Mouse (Mus musculus) kidney, postnatal 36 days (tissue): ENCODE measurements around the gene Gm11733.
"Not testable (repeated sequence)": the region's sequence is repeated elsewhere in the genome, so short reads cannot be mapped to it uniquely, and the experiment has no call there.

Experiments
- DNase-seq, 2 experiments: peaks; one replicate each; pipeline ENCODE4 v3.0.0; 2021 to 2022; ENCODE audit warnings: mixed read lengths in 2 of 2

The Gm11733 gene

DNA sequence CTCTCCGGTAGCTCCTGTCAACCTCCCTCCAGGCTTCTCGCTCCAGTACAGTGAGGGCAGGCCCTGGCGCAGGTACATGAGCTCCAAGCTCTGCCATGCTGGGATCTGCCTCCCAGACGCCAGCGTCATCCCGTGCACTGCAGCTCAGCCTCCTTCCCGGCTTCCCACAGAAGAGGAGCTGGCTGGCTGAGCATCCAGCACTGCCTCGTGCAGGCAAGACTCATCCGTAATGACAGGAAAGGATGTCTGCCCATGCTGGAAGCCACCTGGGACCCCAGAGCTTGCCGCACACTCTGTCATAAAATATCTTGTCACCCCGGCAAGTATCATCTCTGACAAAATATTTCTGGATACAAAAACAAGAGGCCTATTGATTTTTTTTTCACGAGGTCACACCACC lies at the start of gene Gm11733:
TSS of gene Gm11733 (plus strand) at position 171 of the 400 bp plus-strand sequence.
- peak in 1 of 2 experiments; percentile 11 for DNase-seq

DNA sequence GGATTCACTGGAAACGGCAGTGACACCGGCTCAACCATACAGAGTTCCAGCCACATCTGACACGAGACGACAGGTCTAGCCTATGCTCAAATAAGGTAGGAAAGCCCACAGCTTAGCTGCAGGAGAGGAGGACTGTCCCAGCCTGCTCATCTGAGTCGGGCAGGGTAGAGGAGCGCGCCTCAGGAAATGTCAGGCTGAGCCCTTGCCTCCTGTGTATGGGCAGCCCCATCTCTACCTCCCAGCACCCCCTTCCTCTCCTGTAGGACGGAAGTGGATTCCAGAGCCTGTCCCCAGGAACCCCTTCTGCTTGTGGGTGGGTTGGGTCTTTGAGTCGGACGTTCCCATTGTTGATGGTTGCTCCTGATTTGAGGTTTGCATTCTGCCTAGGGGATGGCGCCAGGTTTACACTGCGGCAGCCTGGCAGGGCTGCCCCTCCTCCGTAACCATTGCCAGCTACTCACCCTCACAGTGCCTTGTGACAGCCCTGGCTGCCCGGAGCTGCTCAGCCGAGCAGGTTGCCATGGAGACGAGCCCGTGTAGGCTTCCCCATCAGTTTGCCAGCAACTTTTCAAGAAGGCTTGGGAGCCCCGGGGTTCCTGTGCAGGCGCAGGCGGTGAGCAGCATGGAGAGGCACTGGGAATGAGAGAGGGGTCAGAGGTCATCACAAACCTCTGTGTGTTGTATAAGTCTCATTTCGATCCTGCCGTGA lies 47.6 kb upstream of the Gm11733 start:
- peak; percentile 77 to 79 for DNase-seq

DNA sequence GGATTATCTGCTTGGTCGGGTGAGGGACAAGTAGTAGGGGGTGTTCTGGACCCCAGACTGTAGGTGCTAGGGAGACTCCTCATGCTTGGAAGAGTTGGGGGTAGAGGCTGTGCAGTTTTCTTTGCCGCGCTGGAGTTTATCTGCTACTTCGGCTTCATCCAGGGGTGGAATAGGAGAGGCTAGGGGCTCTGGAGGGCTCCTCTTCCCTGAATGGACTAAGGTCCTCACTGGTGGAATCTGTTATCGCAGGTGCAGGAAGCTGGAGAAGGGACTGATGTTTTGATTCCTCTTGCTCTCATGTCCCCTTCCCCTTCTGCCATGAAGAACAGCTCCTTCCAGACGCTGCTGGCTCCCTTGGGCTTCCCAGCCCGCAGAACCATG lies 47.1 kb upstream of the Gm11733 start:
- DNase-seq: no peak

DNA sequence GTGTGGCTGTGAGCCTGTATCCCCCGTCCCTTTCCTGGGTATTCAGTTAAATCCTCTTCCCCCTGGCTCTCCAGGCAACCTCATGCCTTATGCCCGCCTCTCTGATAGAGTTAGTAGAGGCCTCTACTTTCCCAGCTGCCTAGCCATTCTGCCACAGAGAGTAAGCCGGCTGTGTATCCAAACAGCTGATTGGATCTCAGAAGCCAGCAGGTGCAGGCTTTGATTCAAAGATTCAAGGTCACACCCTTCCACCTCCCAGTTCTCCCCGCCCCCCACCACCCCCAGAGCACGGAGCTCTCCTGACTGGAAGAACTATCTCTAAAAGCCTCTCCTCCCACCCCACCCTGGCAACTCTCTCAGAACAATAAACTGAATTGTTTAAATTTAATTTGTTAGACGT lies 45.8 kb upstream of the Gm11733 start:
- DNase-seq: no peak

DNA sequence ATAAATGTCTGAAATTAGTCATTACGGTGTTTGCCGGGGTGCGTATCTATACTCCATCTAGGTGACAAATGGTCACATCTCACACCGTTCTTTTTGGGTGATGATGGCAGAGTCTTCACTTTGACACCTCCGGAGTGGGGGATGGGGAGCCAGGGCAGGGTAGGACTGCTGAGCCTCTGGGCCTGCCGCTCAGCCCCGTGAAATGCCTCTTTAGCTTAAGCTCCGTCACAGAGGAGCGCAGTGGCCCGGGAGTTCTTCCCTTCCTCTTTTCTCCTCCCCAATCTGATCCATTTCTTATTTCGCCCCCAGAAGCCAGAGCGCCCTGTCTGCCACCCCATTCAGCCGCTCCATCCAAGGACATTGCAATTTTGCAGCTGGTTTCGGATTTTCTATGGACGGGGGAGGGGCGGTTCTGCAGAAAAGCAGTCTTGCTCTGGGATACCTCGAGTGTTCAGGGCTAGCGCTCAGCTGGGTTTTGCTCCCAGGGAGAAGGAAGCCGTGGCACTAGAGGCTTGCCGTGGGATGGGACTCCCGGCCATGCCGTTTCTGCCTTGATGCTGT lies 43.2 kb upstream of the Gm11733 start:
- DNase-seq: no peak

DNA sequence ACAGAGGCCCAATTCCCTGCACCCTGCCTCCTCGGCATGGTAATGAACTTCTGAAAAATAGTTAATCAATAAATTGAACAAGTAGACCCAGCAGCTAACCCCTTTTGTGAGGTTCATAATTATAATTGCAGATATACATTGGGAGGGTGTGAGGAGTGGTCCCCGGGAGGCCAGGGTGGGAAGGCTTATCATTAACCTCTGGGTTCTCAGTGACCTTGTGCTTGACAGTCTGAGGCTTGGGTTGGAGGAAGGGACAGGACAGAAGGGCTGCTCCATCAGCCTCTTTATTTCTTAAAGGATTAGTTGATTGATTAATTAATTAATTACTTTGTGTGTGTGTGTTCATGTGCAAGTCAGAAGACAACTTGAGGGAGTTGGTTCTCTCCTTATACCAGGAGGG lies 40.1 kb upstream of the Gm11733 start:
- DNase-seq: no peak

DNA sequence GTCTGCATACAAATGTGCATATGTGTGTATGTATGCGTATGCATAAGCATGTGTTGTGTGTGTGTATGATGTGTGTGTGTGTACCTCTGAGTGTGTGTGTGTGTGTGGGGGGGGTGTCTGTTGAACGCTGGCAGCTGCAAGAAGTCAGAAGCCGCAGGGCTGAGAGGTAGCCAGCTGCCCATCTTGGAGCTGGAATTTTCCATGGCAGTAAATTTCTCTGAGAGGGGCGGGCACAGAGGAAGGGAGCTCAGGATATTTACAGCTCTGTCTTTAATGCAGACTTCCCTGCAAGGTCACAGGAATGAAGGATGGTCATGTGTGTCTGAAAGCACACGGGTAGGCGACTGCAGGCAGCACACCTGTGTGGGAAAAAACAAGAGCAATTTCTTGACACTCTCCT lies 38.5 kb upstream of the Gm11733 start:
- peak; percentile 29 to 38 for DNase-seq

DNA sequence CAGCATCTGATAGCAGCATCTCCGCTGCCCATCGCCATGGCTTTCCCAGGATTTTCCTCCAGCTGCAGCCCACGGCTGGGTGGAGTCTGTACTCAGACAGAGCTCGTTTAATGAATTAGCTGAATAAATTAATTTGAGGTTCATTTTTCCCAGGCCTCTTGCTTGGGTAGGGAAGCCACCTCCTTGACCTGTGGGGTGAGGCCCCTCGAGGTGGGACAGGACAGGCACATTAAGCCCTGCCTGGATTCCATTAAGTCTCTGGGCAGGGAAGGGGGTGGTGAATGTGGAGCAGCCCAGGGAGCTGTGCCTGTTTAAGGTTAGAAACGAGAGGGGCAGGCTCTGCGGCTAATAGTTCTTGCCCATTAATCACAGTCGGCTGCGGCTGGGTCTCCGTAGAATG lies 30.1 kb upstream of the Gm11733 start:
- DNase-seq: no peak

DNA sequence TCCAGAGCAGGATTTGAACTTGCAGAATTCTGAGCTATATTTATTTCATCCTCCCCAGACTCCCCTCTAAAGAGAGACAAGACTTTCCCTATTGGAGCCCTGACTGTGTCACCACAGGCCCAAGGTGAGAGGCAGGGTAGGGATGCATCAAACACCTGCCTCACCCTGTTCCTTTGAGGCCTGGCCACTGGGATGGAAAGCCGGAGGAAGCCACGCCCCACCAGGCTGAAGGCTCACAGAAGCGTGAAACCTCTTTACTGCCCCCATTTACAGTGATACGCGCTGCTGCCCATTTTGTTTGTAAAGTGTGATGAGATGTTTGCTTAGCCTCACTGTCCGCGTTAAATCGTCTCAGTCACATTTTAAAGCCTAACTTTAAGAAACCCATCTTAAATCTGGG lies 25.0 kb upstream of the Gm11733 start:
- peak in 1 of 2 experiments; percentile 24 for DNase-seq

DNA sequence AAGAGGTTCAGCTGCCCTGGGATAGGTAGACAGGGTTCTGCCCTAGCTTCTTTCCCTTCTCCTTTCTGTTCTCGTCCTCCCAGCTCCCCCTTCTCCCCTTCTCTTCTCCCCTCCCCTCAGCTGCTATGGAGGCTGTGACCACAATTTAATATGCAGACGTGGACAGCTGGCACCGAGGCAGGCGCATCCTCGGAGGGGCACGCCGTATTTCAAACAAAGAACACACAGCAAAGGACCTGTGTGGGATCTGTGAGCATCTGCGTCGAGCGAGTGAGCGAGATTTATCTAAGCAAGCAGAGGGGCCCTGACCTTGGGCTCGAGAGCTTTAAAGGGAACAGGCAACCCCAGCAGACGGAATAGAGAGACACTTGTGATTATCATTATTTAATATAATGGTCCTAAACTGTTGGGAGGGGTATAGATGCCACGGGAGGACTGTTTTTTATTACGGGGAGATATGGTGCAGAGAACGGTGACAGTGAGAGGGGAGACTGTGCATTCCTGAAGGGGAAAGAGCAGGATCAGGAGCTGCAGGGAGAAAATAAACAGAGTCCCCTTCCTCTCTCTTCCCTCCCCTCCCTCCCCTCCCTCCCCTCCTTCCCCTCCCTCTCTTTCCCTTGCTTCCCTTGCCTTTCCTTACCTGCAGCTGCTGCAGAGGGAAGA lies 21.8 kb upstream of the Gm11733 start:
- DNase-seq: no peak

DNA sequence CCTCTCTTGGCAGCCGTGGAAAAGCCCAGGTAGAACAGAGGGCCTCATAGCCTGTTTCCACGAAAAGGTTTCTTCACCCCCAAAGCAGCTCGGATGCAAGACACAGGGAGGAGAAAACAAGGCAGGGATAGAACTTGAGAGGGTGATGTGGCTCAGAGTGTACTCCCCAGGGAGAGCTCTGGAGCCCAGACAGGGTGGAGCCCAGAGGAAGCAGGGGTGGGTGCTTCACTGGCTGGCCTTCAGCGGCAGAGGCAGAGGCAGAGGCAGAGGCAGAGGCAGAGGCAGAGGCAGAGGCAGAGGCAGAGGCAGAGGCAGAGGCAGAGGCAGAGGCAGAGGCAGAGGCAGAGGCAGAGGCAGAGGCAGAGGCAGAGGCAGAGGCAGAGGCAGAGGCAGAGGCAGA lies 20.8 kb upstream of the Gm11733 start:
- not testable (repeated sequence) for DNase-seq

DNA sequence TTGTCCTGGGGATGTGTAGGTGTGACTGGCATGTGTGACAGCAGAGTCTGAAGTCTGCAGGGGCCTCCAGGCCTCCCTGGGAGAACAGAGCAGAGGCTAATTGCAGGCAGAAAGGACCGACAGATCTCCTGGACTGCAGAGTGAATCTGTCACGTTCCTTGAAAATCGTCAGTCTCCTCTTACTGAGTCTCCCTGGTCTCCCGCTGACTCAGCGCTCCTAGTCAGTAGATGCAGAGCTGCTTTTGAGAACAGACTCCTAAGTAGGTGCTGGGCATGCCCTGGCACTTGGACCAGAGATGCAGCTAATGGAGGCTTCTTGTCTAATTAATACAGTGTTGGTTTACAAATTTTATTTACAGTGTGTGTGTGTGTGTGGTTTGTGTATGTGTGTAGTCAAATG lies 17.9 kb upstream of the Gm11733 start:
- DNase-seq: no peak

DNA sequence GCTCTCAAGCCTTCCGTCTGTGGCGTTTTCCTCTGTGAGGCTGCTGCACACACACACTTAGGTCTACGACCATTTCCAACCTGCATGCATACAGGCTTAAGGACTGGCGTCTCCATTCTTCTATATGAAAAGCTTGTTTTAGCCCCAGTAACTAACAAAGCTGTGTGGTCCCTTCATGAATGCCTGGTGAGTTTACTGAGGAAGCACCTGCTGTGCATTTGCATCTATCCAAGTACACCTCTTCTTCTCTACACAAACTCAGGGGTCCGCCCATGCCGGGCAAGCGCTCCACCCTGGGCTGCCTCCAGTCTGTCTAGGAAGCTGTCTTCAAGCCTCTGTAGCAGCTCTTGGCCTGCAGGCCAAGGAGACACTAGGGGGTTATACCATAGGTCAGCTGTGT lies 17.3 kb upstream of the Gm11733 start:
- no peak for DNase-seq

DNA sequence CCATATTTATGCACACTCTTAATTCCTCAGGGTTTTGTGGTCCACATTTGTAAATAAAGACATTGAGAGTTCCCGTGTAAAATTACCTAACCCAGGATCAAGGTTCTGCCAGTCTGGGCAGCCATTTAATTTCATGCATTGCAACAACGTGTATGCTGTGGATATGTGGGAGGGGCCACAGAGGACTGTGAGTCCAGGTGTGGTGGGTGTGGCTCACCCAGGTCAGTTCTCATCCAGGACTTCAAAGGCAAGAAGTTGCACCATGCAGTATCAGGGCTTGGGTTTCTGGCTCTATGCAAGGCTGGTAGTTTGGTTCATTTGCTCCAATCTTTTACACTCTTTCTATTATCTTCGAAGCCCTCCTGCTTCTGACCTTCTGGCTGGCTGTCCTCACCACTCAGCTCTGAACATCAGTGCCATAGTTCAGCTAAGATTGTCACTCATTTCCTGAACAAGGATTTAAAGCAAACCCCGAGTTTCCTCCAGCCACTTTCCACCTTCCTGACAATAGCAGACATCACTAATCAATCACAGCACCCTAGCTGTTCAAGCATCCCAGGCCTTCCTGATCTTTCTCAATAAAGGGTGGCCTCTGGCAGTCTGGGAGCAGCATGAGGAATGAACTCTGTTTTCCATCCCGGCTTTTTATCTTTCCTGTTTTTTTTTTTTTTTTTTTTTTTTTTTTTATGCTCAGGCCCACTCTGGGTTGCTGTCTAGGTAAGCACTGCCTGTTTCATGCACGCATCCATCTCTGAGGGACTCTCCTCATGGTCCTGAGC lies 15.4 kb upstream of the Gm11733 start:
- no peak for DNase-seq

DNA sequence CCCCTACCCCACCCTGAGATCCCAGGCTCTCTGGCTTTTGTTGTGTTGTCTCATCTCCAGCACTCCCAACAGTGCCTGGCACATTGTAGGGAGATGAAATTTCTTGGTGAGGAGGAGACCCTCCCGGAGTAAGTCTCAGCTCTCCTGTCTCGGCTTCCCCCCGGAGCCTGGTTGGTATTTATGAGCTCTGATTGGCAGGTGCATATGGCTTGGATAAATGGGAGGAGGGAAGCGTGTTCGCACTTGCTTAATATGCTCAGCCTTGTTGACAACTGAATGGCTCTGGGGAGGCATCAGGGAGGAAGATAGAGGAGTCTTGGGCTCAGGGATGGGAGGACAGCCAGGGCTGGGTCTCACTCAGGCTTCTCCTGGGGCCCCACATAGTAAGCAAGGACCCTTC lies 14.4 kb upstream of the Gm11733 start:
- no peak for DNase-seq

DNA sequence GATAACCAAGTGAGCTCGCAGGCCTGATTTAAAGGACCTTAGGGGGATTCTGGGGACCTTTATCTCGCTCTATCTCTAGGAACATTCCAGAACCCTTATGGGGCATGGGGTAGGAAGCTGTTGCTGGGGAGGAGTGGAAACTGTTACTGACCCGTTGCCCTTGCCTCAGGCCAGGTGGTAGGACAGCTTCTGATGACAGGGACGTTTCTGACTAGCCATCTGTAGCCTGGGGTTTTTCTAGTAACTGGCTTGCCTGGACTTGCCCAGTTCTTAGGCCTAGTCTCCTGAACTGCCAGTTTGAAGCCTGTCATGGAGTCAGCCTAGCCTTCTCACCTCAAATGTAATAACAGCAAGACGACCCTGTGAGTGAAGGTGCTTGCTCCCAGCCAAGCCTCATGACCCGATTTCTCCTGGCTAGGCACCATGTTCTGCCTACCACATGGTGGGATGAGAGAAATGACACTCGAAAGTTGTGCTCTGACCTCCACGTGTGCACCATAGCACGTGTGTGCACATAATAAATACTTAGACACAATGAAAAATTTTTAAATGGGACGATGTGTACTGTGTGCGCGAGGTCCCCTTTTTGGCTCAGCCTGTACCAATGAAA lies 13.5 kb upstream of the Gm11733 start:
- DNase-seq: no peak

DNA sequence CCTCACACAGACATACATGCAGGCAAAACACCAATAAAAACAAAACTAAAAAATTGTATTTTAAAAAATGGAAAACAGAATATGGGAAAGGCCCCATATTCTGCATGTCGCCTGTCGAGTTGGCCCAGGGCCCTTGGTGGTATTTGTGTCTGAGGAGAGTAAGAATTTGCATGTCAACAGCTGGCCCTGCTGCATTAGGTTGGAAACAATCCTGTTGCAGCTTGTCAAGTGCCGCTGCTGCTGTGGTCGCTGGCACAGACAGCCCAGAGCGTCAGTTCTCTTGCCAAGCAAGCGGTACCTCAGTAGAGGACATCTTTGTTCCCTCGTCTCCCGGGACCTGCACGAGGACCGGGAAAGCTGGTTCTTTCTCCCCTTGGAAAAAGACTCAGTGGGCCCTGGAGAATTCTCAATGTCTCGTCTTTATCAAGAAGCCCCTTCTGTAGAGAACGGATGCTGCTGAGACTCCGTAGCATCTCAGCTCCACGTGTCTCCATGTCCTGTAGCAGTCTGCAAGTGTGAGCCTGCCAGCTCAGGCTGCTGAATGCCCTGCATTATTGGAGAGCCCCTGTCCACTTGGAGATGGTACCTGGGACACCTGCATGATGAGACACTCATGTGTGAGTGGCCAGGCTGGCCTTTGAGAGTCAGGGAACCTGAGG lies 12.4 kb upstream of the Gm11733 start:
- no peak for DNase-seq

DNA sequence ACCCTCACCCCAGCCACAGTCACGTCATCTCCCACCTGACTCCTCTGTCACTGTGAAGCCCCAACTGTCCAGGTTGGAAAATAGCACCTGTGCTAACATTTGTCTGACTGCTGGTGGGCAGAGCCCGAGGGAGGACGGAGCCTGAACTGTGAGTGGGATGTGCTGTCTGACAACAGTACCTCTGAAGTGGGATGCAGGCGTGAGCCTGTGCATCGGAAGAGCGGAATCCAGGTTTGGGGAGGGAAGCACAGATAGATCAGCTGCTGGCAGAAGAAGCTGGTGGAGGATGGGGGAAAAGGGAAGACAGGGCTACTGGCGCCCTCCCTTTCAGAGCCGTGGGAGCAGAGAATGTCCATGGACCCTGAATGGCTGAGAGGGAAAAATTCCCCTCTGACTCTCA lies 11.3 kb upstream of the Gm11733 start:
- DNase-seq: no peak

DNA sequence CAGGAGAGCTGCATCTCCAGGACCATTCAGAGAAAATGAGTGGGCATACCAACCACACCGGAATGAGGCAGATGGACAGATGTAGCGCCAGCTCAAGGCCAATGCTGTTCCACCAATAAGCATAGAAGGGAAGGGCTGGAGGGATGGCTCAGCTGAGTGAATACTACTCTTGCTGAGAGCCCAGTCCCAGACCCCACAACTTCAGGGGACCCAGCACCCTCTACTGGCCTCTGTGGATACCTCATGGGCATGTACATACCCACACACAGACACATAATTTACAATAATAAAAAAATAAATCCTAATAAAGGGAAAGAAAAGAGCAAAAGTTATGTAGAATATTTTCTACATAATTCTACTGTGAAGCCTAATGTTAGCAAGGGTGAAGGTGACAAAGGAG lies 9.0 kb upstream of the Gm11733 start:
- DNase-seq: no peak

DNA sequence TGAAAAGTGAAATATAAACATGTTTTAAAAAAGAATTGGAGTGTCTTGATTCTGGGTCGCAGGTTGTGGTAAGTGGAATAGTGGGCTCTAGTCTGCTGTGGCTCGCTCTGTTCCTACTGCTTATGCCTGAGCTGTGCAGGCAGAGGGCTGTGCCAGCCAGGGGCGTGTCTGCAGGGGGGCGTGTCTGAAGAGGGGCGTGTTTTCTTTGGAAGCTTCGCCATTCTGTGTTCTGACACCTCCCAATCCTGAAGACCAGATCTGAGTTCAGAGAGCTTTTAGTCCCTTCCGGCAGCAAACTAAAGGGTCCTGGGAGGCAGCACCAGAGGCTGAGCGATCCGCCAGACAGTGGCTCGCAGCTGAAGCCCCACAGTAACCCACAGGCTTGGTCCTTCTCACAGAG lies 8.5 kb upstream of the Gm11733 start:
- peak; percentile 28 to 46 for DNase-seq

DNA sequence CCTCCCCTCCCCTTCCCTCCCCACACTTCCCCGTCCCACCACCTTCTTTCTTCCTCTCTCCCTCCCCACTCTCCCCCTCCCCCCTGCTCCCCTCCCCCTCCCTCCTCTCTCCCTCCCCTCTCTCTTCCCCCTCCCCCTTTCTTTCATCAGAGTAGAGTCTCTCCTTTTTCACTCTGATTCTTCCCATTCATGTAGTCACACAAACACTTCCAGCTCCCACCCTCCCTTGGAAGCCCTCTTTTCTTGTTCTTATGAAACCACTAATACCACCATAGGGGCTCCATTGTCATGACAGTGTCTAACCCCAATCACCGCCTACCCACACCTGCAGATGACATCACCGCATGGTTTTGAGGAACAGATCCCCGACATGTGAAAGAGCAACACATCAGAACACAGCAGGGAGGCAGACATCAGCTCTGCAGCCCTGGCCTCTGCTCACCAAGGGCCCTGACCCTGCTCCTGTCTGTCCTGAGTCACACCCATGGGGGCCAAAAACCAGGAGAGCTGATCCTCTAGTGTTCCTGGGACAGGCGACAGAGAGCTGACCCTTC lies 7.5 kb upstream of the Gm11733 start:
- DNase-seq: no peak

DNA sequence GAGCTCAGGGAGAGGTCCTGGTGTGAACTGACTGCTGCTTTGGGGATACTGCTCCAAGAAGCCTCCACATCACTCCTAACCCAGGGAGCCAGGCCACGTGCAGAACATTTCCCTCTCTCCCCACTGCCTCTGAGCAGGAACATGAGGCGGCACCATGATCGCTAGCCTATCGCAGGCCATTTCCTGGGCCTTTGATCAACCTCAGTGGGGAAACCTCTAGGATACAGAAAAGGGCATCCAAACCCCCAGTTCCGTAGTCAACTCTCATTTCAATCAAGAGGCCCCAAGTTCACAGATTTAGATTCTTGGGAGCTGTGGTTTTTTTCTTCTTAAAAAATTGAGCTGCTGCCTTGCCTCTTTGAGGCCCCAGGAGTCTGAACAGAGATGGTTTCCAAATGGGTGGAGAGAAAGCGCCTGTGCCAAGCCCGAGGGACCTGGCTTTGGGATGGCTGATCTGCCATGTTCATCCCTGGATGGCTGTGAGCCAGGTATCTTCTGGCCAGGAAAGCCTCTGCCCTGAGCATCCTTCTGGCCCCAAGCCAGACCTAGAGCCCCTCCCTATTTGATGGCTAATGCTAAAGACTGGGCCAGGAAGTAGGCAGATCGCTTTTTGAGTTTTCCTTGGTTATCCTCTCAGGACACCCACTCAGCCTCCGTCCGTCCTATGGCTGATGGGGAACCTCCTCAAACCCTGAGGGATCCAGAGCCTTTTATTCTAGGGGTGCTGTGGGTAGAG lies 5.7 kb upstream of the Gm11733 start:
- DNase-seq: no peak
